8 mouse cellular contexts compared by ENCODE assay signal in genomic region chr7:122970119-122970781, GRCm38 (mm10). TPM values are rescaled to one million over a fixed set of nuclear protein-coding genes. Genes with fewer than 3 reads are reported as not detected.
DNase-seq lines count a peak whose midpoint lies in the region; ATAC-seq and TF ChIP-seq lines count a peak whose summit lies in the region.

No protein-coding gene starts in this region.

- intact Hi-C loops in heart, postnatal 10 days (cut with DNase I): loop anchor here (5.0 kb wide), 1 partner anchor 157 kb away; no protein-coding TSS in a partner anchor

- peak; percentile 34 for DNase-seq in c-Kit-positive CD71-positive TER-119-positive erythroid progenitor cells, embryonic 14.5 days (ENCODE audit: low spot score)
- DNase-seq in forebrain, embryonic 14.5 days (ENCODE audit: low spot score): peak; percentile 25
- peak; percentile 72 to 76 for DNase-seq in heart, postnatal 10 days
- DNase-seq in kidney, postnatal 36 days: peak; percentile 31 to 75
- DNase-seq in neural tube, embryonic 11.5 days (ENCODE audit: low spot score): peak; percentile 65
- peak; percentile 62 for DNase-seq in stomach, postnatal 0 days (ENCODE audit: low spot score)

- peaks cover 33% of the 10 kb centered on the region for H3K36me3 ChIP-seq in E14TG2a.4 (ENCODE audit: insufficient read depth, low read length)
- peaks cover 7% of the 10 kb centered on the region; the same call in 1 of the 2 replicates for H3K36me3 ChIP-seq in forebrain, embryonic 14.5 days (ENCODE audit: control insufficient read depth, insufficient read depth, low read length)
- peaks cover 15% of the 10 kb centered on the region; the same call in 1 of the 2 replicates for H3K36me3 ChIP-seq in liver, embryonic 15.5 days (replicated peaks)
- H3K36me3 ChIP-seq in neural tube, embryonic 11.5 days (ENCODE audit: control insufficient read depth, insufficient read depth, low read length): peaks cover 3% of the 10 kb centered on the region; the same call in 1 of the 2 replicates
- no peaks in the 10 kb centered on the region for H3K36me3 ChIP-seq in stomach, postnatal 0 days (ENCODE audit: control insufficient read depth, insufficient read depth, low read length)

- under 1% methylated on average over 46 of the region's 69 CpGs for WGBS in forebrain, embryonic 14.5 days
- WGBS in liver, embryonic 15.5 days (ENCODE audit: insufficient replicate concordance): under 1% methylated on average over 68 of the region's 69 CpGs
- under 1% methylated on average over 56 of the region's 69 CpGs for WGBS in neural tube, embryonic 11.5 days
- WGBS in stomach, postnatal 0 days: under 1% methylated on average over 38 of the region's 69 CpGs

- H3K4me3 ChIP-seq in E14TG2a.4 (replicated peaks; ENCODE audit: low read length): peak overlapping the region; percentile 93
- H3K4me3 ChIP-seq in forebrain, embryonic 14.5 days (ENCODE audit: low read depth, low read length): peak overlapping the region; percentile 98
- peak overlapping the region; percentile 99 for H3K4me3 ChIP-seq in liver, embryonic 15.5 days (replicated peaks)
- peak overlapping the region; percentile 99 for H3K4me3 ChIP-seq in neural tube, embryonic 11.5 days (ENCODE audit: low read depth, low read length)
- H3K4me3 ChIP-seq in stomach, postnatal 0 days (ENCODE audit: low read depth, low read length): peak overlapping the region; percentile 98

- H3K27ac ChIP-seq in forebrain, embryonic 14.5 days (ENCODE audit: low read depth, low read length): peak overlapping the region; percentile 90
- H3K27ac ChIP-seq in liver, embryonic 15.5 days (replicated peaks): peak overlapping the region; percentile 91
- H3K27ac ChIP-seq in neural tube, embryonic 11.5 days (ENCODE audit: low read depth, low read length): peak overlapping the region; percentile 87
- peak overlapping the region; percentile 97 for H3K27ac ChIP-seq in stomach, postnatal 0 days (replicated peaks)

- ATAC-seq in forebrain, embryonic 14.5 days: peak; percentile 55
- ATAC-seq in liver, embryonic 15.5 days (ENCODE audit: insufficient read depth): peak; percentile 82
- peak; percentile 45 for ATAC-seq in neural tube, embryonic 11.5 days (ENCODE audit: insufficient read depth, low FRiP score, low TSS enrichment)
- ATAC-seq in stomach, postnatal 0 days (ENCODE audit: low FRiP score, low TSS enrichment): peak; percentile 71

- H3K4me1 ChIP-seq in E14TG2a.4 (replicated peaks; ENCODE audit: low read depth, low read length): peaks cover 35% of the 10 kb centered on the region
- peaks cover 22% of the 10 kb centered on the region for H3K4me1 ChIP-seq in forebrain, embryonic 14.5 days (ENCODE audit: control insufficient read depth, insufficient read depth, low read length)
- H3K4me1 ChIP-seq in liver, embryonic 15.5 days (replicated peaks): peaks cover 34% of the 10 kb centered on the region
- H3K4me1 ChIP-seq in neural tube, embryonic 11.5 days (ENCODE audit: control insufficient read depth, insufficient read depth, low read length): peaks cover 13% of the 10 kb centered on the region
- H3K4me1 ChIP-seq in stomach, postnatal 0 days (replicated peaks; ENCODE audit: control insufficient read depth, insufficient read depth): peaks cover 3% of the 10 kb centered on the region; the same call in 1 of the 2 replicates

- H3K9me3 ChIP-seq in E14TG2a.4 (ENCODE audit: low read length): no peaks in the 10 kb centered on the region
- no peaks in the 10 kb centered on the region for H3K9me3 ChIP-seq in forebrain, embryonic 14.5 days (replicated peaks; ENCODE audit: control insufficient read depth, low read length)
- H3K9me3 ChIP-seq in liver, embryonic 15.5 days (replicated peaks): no peaks in the 10 kb centered on the region
- H3K9me3 ChIP-seq in neural tube, embryonic 11.5 days (ENCODE audit: control insufficient read depth, low read length): no peaks in the 10 kb centered on the region
- H3K9me3 ChIP-seq in stomach, postnatal 0 days (ENCODE audit: control insufficient read depth, low read length): no peaks in the 10 kb centered on the region

- H3K4me2 ChIP-seq in forebrain, embryonic 14.5 days (ENCODE audit: low read length): peak overlapping the region; percentile 90
- peak overlapping the region; percentile 88 for H3K4me2 ChIP-seq in liver, embryonic 15.5 days
- H3K4me2 ChIP-seq in neural tube, embryonic 11.5 days (ENCODE audit: low read depth): peak overlapping the region; percentile 93
- peak overlapping the region; percentile 73 for H3K4me2 ChIP-seq in stomach, postnatal 0 days (replicated peaks; ENCODE audit: low read depth)

- H3K27me3 ChIP-seq in E14TG2a.4 (ENCODE audit: insufficient read depth, low read length): no peaks in the 10 kb centered on the region
- no peaks in the 10 kb centered on the region for H3K27me3 ChIP-seq in forebrain, embryonic 14.5 days (replicated peaks; ENCODE audit: control insufficient read depth, insufficient read depth, low read length)
- H3K27me3 ChIP-seq in liver, embryonic 15.5 days: no peaks in the 10 kb centered on the region
- no peaks in the 10 kb centered on the region for H3K27me3 ChIP-seq in neural tube, embryonic 11.5 days (ENCODE audit: control insufficient read depth, insufficient read depth, low read length)
- no peaks in the 10 kb centered on the region for H3K27me3 ChIP-seq in stomach, postnatal 0 days (ENCODE audit: control insufficient read depth, insufficient read depth, low read length)

- peak overlapping the region; percentile 99 for H3K9ac ChIP-seq in forebrain, embryonic 14.5 days (ENCODE audit: low read length)
- peak overlapping the region; percentile 99 for H3K9ac ChIP-seq in liver, embryonic 15.5 days
- peak overlapping the region; percentile 100 for H3K9ac ChIP-seq in neural tube, embryonic 11.5 days (ENCODE audit: low read length)
- H3K9ac ChIP-seq in stomach, postnatal 0 days (ENCODE audit: low read length): peak overlapping the region; percentile 100

- no peak for TF ChIP-seq CTCF in E14TG2a.4 (conservative IDR thresholded peaks at IDR 0.05; ENCODE audit: low read length)
- TF ChIP-seq CTCF in stomach, postnatal 0 days (IDR thresholded peaks at IDR 0.05; ENCODE audit: low read depth): no peak

- no peak for TF ChIP-seq EP300 in stomach, postnatal 0 days (optimal IDR thresholded peaks at IDR 0.05)

RNA-seq across cellular contexts. Expression of gene Rbbp6, which starts 4.8 kb away (rescaled TPM):
- polyA plus RNA-seq in forebrain, embryonic 14.5 days (2014; fragmentation: Nextera tagmentation; extraction: Ambion mirVana): 29.6 TPM in 2 replicates
- 10 to 100 TPM; 45.6 to 51.7 TPM for total RNA-seq in heart, postnatal 10 days (2021)
- polyA plus RNA-seq in liver, embryonic 15.5 days (2015; fragmentation: Nextera tagmentation; extraction: Ambion mirVana): 7.7 and 8.6 TPM in 2 replicates
- 28.7 and 34.0 TPM in 2 replicates for polyA plus RNA-seq in neural tube, embryonic 11.5 days (2014; fragmentation: Nextera tagmentation; extraction: Ambion mirVana)
- 12.8 and 13.3 TPM in 2 replicates for polyA plus RNA-seq in stomach, postnatal 0 days (2015; fragmentation: Nextera tagmentation; extraction: Ambion mirVana)

Comparison
In these comparisons a context has a peak if more than half of its experiments do, and no peak if none do; other contexts are left out.
1. Peak in every context shown above with its lines: DNase-seq, ATAC-seq, H3K4me3 ChIP-seq and H3K27ac ChIP-seq.